Mouse (Mus musculus) thymus, postnatal 4 days (tissue): ENCODE data around the gene Dmrt3.

ENCODE experiments used
- DNase-seq: peaks from one replicate; pipeline ENCODE4 v3.0.0; 2021

Dmrt3 gene

GRCm38 (mm10) chr19:25610015-25610410 lies at the start of gene Dmrt3:
Gene Dmrt3, plus strand, starts transcription at chr19:25610301.
- peak; percentile 25 for DNase-seq

DNA sequence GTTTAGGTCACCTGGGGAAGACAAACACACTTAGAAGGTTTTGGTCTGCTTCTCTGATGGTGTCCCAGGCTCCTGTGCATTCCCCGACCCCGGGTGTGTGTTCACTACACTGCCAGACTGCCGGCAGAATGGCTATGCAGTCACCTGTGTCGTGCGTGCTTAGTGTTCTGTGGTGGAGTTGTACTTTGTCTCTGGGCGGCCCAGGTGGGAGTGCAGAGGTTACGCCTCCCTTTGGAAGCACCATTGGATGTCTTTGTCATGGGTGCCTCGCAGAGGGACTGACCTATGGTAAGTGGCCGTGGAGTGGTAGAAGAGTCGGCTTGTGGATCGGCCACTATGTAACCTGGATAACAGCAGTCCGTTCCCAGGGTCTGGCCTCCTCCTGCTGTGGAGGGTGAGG lies 45.7 kb upstream of the Dmrt3 start:
- no peak for DNase-seq

- no peak for DNase-seq
These were observed 40.3 kb upstream of the Dmrt3 start for GRCm38 (mm10) chr19:25569778-25570177.

DNA sequence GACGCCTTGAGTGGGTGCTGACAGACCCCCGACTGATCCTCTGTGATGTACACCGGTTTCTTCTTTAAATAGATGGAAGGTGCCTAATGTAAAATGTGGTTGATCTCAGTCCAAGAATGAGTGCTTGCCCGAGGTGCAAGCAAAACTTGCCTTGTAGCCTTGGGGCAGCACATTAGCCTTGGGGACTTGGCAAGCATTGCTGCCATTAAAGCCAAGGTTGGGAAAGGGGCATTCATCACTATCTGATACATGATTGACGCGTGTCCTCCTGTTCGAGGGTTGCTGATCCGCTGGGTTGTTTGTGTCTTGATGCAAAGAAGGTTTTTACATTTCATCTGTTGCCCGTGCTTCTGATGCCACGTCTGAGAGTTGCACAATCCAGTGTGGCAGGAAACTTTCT lies 35.7 kb upstream of the Dmrt3 start:
- no peak for DNase-seq

DNA sequence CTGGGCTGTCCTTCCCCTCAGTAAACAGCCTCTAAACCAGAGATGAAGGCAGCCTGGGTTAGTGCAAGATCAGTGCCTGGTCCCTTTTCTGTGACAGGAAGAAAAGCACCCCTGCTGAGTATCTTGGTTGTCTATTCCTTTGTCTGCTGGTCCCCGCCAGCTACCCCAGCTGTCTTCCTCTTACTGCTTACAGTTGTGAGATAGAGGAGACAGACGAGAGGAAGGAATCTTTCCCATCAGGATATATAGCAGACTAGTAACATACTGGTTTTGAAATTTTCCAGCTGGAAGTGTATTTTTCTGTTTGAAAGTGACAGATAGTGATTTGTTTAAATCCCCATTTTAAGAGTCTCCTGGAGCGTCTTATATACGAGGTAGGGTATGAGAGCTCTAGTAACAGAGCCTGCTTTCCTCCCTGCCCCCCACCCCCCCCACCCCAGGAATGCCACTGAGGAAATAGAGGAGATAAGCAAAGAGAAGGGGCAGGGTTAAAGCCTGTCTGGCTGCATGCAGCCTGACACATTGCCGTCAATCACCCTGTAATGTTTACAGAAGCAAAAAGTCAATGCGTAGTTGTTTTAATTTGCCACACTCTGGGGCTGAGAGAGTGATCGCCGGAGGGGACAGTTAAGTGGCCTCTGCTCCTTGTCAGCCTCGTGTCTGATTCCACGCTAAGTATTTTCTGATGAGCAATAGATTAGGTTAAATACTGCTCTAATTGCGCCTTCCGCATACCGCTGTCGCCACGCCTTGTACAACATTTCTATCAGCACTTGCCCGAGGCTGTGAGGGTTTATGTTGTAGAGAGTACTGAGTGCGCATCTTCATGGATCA lies 34.9 kb upstream of the Dmrt3 start:
- no peak for DNase-seq

GRCm38 (mm10) chr19:25578358-25578757 lies 31.7 kb upstream of the Dmrt3 start:
- DNase-seq, result no peak

GRCm38 (mm10) chr19:25579440-25579839 lies 30.7 kb upstream of the Dmrt3 start:
- DNase-seq, result peak; percentile 32

GRCm38 (mm10) chr19:25597717-25598232 lies 12.3 kb upstream of the Dmrt3 start:
- DNase-seq, result no peak

GRCm38 (mm10) chr19:25598626-25599025 lies 11.5 kb upstream of the Dmrt3 start:
- DNase-seq, result no peak

DNA sequence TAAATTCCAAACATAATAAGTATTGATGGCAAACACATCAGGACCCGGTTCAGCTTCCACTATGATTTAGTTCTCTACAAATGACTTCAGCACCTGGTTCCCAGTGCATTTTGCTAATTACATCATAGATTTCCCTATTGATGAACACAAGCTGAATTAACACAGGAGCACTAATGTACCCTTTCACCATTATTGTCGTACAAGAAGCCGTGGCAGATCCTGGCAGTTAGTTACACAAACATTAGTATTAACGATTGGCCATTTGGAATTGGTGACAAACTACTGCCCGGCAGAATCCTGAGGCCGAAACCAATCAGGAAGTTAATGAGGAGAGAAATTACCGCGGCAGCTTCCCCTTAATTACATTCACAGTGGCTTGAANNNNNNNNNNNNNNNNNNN lies 8.1 kb upstream of the Dmrt3 start:
- DNase-seq, result no peak

DNA sequence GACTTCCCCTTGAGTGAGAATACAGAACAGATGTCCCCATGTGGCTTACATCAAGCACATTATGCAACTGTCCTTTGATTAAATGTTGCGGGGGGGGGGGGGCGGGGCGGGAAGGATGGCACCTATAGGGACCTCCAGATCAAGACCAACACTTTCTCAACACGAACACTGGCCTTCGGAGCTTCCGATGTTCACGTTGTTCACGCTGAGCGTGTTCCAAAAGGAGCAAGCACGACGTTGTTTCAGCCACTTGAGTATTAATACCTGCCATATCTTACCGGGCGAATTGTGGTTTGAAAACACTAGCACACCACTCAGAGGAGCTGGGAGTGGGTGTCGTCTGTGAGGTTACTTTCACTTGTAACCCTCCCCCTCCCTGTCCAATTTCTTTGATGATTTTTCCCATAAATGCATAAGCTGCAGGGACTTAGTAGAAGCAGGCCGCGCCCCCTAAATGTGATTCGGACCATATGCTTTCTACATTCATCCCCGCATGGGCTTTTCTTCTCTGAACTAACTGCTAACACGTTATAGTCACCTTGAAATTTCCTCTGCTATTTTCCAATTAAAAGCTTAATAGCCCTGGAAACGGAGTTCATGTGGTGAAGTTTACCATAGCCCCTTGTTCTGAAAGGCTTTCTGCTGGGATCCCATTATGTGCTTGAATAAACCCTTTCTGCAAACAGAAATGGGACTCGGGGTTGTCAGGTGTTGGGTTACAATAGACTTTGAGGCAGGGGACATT lies 2.5 kb upstream of the Dmrt3 start:
- no peak for DNase-seq

DNA sequence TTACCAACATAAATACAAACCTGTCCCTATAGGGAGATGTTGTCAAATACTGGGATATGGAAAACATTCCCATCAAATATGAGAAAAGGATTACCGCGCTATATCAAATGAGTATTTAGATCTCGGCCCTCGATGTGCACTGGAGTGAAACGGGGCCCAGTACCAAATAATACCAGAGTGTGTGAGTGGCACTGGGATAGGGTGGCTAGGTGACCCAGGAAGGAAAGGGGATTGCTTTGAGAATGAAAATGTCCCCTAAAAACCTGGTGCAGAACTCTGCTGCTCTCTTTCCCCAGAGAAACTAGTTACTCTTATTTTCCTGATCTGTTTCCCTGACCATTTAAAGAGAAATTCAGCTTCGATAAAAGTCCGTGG lies 1.9 kb upstream of the Dmrt3 start:
- no peak for DNase-seq

DNA sequence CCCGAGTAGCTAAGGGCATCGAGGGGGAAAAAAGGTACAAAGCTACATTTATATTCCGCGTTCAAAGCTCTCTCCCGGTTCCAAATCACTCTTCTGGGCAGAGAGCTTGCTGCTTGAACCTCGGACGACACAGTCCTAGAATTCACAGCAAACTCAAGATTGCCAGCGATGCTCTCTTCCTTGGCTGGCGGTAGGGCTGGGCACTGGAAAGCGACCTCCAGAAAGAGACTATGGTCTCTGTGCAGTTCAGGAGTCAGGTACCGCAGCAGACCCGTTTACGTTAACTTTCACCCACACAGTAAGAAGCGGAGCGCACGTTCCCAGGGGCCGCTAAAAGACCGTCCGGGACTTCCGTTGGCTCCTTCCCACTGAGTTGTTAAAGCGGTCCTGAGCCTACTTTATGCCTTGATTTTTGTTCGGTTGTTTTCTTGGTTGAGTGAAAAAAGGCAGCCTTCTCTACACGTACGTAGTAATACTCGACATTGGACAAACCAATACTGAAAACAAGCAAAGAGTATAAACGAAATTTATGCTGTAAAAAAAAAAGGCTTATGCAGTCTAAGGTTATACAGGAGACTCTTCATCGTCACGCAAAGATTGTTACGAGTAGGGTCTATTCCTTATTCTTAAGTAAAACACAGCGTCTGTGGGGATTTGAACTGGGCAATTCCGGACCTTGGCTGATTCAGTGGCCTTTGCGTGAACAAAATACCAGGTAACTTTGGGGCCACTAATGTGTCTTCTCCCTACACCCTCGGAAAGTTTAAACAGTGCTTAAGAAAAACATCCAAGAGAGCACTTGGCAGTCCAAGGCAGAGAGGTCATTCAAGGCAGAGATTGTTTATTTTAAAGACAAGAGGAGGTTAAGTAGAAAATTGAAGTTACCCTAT lies 895 bp upstream of the Dmrt3 start:
- DNase-seq, result no peak

GRCm38 (mm10) chr19:25610411-25611111 lies 460 bp downstream of the Dmrt3 start:
- peak; percentile 21 for DNase-seq

DNA sequence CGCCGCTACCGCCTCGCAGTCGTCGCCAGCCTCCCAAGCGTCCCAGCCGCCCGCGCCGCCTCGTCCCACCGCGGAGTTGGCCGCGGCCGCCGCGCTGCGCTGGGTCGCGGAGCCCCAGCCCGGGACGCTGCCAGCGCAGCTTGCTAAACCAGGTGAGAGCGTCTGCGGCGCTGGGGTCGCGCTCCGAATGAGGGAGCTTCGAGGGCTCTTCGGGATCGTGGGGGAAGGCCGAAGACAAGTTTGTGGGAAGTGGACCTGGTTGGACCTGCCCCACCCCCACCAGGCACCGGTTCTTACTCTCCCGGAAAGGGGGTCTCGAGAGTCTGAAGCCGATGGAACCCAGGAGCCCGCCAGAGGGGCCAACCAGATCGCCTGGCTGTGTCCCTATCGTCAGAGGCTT lies 1.0 kb downstream of the Dmrt3 start:
- no peak for DNase-seq

DNA sequence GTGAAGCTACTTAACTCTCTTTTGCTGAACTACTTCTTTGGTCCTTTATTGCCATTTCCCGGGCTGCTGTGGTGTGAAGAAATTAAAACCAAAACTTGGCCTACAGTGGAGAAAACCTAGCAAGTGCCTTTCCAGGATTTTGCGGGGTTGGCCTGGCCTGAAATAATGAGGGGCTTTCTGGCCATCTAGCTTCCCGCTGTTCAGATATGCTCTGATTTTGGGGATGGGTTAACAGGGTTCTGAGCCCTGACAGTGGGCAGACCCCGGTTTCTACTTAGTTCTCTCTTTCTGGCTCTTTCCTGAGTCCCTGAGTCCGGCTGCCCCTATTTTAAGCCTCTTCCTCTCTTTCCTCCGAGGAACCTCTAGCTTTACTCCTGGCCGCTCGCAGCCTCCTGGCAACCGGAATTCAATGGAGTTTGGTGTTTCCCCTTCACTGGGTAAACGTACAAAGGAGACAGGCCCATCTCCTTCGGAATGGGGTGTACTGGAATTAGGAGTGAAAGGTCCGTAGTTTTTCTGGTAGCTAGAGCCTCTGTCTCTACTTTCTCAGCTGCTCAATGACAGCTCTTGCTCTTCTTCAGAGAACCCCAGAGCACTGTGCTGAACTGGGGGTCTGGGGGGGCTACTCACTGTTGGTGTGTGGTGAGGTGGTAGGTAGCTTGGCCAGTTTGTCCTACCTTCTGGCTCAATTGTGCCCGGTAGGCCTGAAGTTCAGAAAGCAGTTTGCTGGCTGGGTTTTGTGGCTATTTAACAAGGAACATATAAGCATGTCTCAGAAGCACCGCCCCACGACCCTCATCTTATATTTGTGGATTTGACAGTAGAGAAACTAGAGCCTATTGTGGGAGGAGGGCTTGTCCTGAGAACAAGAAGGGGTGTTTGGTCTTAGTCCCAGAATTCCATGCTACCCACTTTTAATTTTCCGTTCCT lies 2.0 kb downstream of the Dmrt3 start:
- DNase-seq, result no peak

DNA sequence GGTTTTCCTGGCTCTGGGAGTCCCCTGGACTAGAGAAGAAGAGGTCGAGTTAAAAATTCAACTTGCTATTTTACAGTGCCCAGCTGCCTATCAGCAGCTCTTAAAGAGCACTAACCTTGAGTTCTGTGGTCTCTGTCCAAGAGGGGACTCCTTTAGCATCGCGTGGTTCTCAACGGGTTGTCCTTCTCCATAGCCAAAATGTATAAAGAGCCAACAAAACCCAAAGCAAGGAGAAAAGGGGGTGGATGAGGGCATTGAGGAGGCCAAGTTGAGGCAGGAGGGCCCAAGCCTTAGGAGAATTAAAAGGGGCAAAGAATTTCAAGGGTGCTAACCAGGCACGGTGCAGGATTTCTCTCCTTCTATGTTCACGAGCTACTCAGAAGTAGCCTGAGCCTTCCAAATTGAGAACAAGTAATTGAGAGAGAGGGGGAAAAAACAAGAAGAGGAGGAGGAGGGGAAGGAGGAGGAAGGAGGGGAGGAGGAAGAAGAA lies 2.8 kb downstream of the Dmrt3 start:
- no peak for DNase-seq

DNA sequence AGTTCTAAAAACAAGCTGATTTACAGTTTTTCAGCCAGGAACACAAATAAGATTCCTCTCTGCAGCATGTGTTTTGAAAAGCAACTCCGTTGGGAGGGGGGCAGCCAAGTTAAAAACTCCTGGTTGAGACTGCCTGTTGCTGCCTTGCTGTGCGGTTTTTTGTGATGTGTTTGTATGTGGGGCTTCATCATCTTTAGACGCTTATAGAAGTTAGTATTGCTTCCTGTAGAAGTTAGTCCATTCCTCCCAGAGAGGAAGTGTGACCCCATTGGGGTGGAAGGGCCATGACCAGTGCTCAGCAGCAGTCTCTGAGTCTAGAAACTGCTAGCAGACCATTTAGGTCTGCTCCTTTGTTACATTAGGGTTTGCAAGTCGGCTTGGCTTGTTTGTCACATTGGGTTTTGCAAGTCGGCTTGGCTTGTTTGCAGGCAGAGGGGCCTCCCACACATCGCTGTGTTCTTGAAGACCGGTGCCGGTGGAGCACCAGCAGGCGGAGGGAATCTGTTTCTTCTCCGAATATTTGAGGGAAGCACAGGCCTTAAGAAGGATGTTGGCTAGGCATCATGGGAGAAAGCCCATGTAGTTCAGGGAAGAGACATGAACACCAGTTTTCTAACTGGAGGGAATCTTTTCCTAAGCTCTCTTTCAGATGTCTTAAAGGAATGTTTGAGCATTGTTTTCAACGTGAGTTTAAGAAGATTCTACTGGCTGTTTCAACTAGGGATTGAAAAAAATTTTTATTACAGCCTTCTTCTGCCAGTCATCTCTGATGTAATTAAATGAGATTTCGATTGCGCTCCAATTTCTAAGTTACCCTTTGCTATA lies 3.6 kb downstream of the Dmrt3 start:
- DNase-seq, result no peak

DNA sequence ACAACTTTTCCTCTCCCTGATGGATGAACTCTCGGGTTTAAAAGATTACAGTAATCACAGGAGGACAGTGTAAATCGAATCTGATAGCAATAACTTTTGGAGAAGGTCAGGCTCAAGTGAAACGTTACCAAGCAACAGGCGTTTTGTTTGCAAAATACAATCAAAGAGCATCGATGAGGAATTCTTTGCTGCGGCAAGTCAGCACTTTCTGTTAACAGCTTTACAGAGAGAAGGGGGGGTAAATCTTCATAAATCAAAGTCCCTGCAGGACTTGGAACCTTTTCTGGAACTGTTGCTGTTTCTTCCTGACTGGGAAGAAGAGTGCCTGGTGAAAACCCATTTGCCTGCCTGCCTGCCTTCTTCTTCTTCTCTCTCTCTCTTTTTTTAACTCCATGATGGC lies 5.8 kb downstream of the Dmrt3 start:
- DNase-seq, result no peak
